Mouse (Mus musculus) heart, postnatal 0 days (tissue): ENCODE measurements at regions not wholly inside any gene's neighbourhood (a gene's known extent, or its start where the extent isn't known, plus 50 kb on each side); places are given as distances from the start of the nearest gene placed in this dataset.

Experiments used
- CTCF ChIP-seq: IDR thresholded peaks from 2 replicates; pipeline ENCODE4 v1.5.1; 2016; ENCODE audit warnings: antibody characterized with exemption, control low read depth, low read depth
- EP300 ChIP-seq: IDR thresholded peaks from 2 replicates; pipeline ENCODE4 v1.6.1; 2016; ENCODE audit warnings: antibody characterized with exemption, low read depth

DNA sequence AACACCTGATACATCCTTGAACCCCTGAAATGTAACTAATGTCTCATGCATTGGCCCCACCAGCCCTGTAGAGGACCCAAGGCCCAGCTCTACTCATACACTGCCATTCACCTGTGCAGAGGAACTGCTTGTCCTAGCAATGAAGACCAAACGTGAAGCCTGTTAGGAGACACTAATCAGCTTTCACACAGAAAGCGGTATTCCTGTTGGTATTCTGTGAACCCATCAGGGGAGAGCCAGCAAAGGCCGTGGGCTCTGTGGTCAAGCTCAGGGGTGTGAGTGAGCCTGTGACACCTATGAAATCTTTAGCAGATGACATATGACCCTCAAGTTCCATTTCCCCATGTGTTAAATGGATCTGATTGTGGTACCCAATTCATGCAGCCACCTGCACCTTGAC is 73.3 kb upstream of the Irx6 start:
- no peak for TF ChIP-seq CTCF
- no peak for TF ChIP-seq EP300
